Mouse (Mus musculus) left cerebral cortex, adult 8-10 months (tissue): ENCODE data around the gene Zmiz1. TPM values are rescaled to one million over a fixed set of nuclear protein-coding genes. Genes with fewer than 3 reads are reported as not detected.

Experiments
- microRNA-seq, 2 experiments: library from miRNA; unstranded; fragments of <30 nt; microRNA quantifications; one replicate each; pipeline ENCODE4 v1.2.0; 2022
- total RNA-seq, 4 experiments: library from RNA; stranded (reverse); gene quantifications; 2 replicates each; pipeline ENCODE4 v1.2.4; 2022

The Zmiz1 gene
- total RNA-seq, 4 experiments from 2014 or later: 90.1 to 94.2 (median 92.3) TPM

Small RNA genes within 50 kb of the gene (microRNA-seq; reads per million reads assigned to microRNA genes)
- 0 reads per million in 2 experiments for gene Mir3075

Other genes starting within 250 kb of the Zmiz1 start
- 10 to 100 TPM; 25.5 to 26.8 (median 26.5) TPM for gene Ppif, start 235.0 kb downstream of the Zmiz1 start, total RNA-seq